Mouse (Mus musculus): Measurements from ENCODE around the gene Pafah2.

The Pafah2 gene

DNA sequence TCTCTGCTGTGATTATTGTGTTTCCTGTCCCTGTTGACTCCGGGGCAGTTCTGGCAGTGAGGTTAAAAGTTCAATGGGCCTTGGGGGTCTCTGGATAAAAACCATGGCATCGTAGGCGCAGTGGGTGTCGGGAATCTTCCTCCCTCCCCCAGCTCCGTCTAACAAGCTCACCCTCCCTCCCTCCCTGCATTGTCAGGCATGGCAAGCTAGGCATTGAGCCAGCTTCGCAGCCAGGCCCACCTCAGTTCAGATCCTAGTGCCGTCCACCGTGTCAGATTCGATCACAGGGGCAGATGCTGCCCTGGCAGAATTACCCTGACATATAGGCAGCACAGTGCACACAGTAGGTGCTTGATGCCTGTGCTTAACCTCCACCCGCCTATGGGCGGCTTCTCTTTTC lies 25.9 kb downstream of the Pafah2 start:
- no peak for DNase-seq (ENCODE audit: low read depth, low spot score)

DNA sequence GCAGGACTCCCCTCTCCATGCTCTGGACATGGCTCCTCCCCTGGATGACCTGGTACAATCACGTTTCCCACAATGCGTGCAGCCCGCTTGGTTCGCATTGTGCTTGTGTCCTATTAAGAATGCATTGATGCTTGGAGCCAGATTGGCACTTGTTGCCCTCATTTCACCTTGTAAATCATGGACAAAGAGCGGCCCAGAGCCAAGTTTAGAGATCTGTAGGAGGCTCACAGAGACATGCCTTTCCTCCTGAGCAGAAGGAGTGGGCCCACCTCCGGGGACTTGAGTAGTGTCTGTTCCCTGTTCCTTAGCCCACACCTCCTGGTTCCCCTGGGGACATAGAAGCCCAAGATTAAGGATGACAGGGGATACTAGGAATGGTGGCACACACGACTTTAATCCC lies 27.8 kb downstream of the Pafah2 start:
- no peak for DNase-seq (ENCODE audit: low read depth, low spot score)

DNA sequence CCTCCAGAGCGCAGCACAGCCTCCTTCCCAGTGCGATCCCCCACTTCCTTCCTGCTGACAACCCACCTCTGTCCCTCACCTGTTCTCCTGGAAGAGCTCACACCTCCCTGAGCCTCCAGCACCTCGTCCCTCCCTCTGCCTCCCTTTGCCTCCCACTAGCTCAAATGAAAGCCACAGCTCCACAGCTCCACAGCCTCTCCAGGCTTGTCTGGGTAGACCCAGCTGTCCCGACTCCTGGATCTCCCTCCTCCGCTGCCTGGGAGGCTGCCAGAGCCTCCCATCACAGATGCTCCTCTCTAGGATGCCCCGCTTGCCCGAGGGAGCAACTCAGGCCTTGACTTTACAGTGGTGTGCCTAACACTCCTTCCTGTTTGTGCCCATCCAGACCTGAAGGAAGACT lies 29.0 kb downstream of the Pafah2 start:
- DNase-seq (ENCODE audit: low read depth, low spot score) = no peak

DNA sequence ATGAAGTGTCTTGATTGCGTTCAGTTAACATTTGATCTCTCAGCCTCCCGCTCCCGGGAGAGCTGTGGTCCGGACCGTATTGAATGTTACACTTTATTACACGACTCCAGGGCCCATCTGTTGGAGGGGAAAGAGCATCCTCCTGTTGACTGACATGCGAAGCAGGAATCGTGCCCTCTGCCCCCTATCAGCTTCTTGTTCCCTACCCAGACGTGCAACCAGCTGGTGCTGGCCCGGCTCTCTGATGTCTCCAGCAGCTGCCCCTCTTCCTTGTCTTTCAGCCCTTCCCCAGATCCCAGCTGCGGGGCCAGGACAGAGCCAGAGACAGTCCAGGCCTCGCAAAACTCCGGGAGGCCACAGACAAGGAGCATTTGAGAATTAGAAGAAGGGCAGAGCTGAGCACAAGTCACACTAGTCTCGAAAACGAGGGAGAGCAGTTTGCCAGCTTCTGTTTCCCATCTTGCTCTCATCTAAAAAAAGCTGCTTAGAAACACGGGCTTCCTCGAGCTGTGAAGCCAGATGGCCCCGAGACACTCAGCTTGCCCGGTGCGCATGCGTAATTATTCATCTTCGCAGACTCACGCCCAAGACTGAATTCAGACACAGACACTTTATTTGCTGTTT lies 34.4 kb downstream of the Pafah2 start:
- peak; percentile 51 for DNase-seq (ENCODE audit: low read depth, low spot score)

DNA sequence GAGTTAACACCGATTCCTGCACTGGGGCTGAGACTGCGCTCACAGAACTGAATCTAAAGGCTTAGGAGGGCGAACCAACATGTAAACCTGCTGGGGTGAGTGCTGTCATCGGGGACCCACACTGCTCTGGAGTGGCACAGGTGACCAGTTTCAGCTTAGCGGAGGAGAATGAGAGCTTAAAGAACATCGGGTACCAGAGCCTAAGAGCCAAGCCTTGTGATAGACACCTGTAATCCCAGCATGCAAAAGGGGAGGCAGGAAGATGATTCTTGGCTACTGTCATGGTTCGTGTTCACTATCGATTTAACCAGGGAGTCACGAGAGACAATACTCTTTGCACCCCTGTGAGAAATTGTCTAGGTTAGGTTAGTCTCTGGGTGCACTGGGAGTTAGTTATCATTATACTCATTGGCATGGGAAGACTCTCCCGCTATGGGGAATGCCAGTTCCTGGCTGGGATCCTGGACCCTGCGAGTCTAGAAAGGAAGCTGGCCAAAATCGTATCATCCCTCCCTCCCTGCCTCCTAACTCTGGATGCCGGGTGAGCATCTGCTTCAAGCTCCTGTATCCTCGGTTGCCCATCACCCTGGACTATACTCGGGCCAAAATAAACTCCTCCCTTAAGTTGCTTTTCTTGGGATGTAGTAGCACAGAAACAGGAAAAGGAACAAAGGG lies 36.7 kb downstream of the Pafah2 start:
- DNase-seq (ENCODE audit: low read depth, low spot score) = no peak

DNA sequence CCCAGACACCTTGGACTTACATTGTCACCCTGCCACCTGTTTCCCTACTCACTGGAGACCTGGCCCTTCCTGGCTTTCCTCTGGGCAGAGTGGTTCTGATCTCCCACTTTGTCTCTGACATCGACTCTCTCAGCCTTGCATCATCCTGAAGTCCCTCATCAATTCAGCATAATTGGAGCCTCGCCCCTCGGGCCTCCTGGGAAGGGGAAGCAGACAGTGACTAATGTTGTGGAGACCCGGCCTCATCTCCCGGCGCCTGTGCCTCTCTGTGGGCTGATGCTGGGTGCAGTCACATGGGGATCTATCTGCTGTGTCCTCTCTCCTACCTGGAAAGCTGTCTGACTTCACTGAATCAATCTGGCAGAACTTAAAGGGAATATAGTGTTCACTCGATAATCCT lies 40.1 kb downstream of the Pafah2 start:
- no peak for DNase-seq (ENCODE audit: low read depth, low spot score)

DNA sequence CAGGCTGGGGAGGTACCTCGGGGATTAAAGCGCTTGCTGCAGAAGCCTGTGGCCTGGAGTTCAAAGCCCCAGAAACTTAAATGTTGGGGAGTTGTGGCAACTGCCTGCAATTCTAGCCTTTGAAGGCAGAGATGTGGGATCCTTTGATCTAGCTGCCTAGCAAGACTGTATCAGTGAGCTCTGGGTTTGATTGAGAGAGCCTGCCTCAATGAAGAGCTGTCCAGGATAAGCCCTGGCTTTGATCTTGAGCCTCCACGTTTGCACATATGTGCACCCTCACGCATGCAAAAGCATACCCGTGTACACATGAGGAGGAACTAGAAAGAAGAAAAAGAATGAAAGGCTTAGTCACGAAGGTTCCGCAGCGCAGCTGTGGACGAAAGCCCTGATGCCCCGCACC lies 40.5 kb downstream of the Pafah2 start:
- no peak for DNase-seq (ENCODE audit: low read depth, low spot score)

DNA sequence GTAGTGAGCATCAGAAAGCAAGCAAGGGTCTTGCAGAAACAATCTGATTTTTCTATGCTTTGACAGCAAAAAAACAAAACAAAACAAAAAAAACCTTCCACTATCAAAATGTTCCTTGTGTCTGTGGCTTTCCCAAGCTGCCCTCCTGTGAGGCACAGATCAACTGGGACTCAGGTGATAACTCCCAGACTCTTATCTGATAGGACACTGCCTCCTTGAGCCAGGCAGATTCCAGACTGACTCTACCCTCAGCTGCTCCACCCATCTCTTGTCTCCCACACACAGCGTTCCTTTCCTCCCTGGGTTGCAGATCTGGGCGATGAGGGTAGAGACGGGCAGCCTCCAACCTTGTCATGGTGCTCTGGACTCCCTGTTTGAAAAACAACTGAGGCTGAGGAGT lies 43.0 kb downstream of the Pafah2 start:
- no peak for DNase-seq (ENCODE audit: low read depth, low spot score)

DNA sequence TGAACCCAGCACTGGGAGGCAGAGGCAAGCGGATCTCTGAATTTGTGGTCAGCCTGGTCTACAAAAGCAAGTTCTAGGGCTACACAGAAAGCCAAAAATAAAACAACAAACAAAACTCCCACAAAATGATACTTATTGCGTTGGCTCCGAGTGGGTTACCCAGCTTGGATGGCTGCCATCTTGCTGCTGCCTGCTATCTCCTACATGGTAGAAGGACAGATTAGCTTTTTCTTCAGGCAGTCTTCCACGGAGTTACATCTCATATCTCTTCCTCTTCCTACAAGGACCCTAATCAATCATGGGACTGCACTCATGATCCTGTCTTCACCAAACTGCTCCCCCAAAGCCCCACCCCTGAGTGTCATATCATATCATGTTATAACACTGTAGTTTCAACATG lies 43.8 kb downstream of the Pafah2 start:
- no peak for DNase-seq (ENCODE audit: low read depth, low spot score)

DNA sequence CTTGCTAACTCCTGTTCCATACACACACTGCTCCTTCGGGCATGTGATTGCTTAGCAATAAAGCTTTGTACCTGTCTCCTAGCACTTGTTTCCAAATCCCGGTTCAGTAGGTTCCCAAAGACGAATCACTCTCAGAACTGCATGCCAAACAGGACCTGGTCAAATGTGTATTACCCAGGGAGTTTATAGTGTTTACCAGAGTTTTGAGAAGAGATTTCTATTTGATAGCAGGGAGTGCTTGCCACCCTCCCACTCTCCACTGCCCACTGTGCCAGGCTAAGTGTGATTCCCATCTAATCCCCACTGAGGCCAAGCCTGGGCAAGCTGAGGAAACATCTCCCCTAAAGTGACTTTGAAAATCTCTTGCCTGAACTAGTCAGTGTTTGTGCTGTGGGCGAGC lies 46.1 kb downstream of the Pafah2 start:
- no peak for DNase-seq (ENCODE audit: low read depth, low spot score)

DNA sequence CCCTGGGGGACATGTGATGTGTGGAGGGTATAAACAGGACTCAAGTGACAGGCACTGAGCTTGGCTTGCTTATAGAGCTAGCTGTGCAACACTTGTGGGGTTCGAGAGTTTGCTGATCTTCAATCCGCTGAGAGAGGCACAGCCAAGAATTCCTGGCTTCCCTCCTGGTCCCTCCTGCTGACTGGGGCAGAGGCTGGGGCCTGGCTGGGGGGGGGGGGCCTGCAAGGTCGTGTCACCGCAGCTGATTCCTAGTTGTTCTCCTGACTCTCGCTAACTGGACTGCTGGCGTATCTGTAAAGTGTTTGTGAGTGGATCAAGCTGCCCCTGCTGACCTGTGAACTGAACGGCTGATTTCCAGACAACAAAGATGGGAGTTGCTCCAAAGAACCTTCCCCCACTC lies 47.5 kb downstream of the Pafah2 start:
- no peak for DNase-seq (ENCODE audit: low read depth, low spot score)

DNA sequence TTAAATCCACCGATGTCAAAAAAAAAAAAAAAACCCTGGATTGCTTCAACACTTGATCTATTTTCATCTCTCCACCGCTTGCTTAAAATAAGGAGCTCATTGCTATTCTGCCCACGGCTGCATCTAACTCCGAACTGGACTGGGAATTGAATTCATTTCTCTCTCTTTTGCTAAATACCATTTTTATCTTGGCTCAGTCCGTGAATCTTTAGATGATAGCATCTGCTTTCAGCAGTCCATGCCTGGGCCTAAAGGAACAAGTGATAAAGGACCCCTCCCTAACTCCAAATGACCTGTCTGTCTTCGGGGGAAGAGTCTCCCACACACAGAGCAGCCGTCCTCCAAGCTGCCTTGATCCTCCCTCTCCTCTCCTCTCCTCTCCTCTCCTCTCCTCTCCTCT lies 48.8 kb downstream of the Pafah2 start:
- no peak for DNase-seq (ENCODE audit: low read depth, low spot score)

DNA sequence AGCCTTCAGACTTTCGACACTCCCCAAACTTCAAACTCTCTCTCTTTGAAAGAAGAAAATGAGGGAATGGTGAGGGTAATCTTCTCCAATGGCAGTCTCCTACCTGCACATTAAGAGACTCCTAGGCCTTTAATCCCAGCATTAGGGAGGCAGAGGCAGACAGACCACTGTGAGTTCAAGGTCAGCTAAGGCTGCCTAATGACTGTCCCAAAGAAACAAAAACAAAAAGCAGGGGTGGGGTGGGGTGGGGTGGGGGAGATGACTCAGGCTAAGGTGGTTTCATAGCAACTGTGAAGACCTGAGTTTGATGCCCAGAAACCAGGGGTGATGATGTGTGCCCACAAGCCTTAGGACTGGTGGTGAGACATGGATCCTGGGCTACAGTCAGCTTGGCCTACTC lies 49.4 kb downstream of the Pafah2 start:
- DNase-seq (ENCODE audit: low read depth, low spot score) = no peak

DNA sequence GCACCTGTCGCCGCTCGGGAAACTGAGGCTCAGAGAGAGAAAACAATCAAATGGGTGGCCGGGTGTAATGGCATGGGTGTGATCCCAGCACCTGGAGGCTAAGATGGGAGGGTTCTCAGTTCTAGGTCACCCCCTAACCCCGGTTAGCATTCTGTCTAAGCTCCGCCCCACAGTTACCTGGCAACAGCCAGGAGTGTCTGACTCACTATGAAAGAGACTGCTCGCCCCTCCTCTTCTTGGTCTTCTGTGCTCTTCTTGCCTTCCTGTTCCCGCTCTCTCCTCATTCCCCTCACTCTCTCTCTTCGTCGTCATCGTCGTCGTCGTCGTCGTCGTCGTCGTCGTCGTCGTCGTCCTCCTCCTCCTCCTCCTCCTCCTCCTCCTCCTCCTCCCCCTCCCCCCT lies 51.8 kb downstream of the Pafah2 start:
- DNase-seq (ENCODE audit: low read depth, low spot score) = no peak

DNA sequence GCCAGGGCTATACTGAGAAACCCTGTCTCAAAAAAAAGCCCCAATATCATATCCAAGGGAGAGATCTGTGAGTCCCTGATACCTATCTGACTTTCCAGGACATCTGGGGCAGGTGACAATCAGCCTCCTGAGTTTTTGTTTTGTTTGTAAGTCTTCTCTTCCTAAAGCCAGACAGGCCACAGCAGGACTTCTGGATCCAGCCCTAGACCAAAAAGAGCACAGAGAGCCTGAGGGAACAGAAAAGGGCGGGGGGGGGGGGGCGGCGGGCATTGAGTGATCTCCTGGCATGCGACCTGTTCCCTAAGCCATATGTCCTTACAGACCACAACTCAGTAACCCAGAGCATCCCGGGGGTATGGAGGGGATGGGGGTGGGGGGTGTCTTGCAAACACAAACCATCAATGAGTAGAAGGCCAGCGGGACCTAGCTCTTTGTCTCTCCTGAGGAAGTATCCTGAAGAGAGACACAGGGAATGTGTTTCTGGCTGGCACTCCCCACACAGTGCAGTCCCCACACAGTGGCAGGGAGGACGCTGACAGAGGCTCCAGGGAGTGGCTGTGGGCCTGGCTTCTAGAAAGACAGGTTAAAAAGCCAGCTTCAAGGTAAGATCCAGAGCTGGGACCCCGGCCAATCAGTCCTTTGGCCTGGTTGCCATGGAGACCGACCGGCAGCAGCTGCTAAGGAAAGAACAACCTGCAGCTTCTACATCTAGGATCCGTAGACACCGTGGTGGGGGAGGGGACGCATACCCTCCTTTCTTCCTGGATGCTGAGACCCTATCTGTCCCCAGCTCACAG lies 53.7 kb downstream of the Pafah2 start:
- no peak for DNase-seq (ENCODE audit: low read depth, low spot score)

DNA sequence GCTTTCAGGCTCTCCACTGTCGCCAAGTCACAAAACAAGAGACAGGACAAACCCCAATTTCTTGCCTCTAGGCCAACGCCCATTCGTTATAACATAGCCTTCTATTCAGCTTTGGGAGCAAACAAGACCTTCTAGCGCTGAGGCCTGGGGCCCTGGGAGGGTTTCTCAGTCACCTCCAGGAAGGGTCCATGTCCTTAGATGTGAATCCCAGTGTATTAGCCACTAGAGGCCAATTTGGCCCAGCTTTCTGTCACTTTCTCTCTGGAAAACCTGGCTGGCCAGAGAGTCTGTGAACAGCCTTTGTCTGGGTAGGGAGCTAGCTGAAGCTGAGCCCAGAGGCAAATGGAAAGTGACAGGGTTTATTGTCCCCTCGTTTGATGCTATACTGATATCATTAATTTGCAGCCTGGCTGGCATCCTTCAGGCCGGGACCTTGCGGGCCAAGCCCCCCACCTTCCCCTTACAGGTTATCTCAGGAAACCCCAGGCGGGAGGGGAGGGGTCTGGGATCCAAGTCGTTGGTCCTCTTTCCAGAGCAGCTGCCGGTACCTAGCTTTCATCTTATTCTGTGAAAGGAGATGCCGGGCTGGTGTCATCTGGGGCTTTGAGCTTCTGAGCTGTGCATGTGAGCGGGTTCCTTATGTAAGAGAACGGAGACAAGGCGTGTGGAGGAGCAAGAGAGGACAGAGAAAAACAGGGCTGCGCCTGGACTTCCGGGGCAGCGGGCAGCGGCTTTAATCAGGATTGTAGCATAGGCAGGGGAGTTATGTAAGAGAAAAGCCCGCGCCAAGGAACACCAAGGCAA lies 54.5 kb downstream of the Pafah2 start:
- no peak for DNase-seq (ENCODE audit: low read depth, low spot score)

DNA sequence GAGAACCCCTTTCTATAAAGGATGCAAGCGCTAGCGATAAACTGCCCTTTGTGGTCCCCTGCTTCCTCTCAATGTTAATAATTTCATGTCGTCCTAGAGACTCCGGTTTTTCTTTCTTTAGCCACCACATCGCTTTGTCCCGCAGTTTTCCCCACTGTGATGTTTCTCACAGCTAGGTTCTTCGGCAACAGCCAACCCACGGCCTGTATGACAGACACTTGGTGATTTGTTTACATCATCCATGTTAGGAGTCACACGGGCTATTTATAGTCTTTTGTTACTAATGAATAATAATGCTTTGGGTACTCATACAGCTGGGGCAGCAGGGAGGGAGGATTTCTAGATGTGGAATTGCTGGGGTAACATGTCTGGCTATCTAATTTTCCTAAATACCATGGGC lies 55.4 kb downstream of the Pafah2 start:
- no peak for DNase-seq (ENCODE audit: low read depth, low spot score)

DNA sequence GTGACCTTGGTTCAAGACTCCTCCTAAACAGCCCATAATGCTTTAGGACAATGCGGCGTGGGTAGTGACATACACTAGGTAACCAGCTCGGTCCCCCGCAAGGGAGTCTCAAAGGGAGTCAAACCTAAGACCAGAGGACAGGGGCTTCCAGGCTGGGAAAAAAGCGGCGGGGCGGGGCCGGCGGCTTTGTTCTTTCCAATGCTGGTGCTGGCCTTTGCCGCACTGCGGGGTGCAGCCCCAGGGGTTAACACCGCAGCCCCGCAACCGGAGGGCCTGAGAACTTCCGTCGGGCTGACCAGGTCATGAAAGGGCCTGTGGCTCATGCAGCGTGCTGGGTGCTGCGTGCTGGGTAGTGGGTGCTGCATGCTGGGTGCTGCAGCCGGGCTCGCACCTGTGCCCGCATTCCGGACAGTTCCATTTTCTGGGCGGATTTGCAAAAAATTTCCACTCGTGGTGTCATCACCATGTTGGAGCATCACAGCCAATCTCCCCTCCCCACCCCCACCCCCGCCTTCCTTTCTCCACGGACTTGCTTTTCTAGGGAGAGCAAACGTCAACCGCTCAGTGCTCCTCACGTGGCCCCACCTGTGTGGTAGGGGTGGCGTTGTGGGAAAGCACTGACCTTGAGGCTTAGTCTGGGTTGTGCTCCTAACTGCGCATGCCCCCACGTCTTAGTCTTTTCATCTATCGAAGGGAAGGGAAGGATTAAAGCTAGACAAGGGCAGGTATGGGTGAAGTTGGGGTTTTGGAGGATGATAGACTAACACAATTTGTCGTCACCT lies 57.7 kb downstream of the Pafah2 start:
- no peak for DNase-seq (ENCODE audit: low read depth, low spot score)

DNA sequence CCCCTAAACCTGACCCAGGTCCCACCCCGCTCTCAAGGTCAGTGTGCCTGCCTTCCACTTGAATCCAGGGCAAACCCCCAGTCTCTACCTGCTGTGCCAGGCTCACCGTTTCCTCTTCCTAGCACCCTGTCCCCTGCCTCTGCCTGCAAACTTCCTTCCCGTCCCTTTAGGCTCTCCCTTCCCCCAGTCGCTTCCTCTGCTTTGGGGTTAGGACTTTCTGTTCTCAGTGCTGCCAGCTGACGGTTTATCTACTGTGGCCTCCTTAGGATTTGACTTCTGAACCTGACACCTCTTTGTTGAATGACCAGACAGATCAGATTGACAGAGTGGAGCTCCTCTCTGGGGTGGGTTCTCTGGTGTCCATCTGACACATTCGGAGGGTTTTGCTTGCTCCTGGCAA lies 59.2 kb downstream of the Pafah2 start:
- no peak for DNase-seq (ENCODE audit: low read depth, low spot score)

DNA sequence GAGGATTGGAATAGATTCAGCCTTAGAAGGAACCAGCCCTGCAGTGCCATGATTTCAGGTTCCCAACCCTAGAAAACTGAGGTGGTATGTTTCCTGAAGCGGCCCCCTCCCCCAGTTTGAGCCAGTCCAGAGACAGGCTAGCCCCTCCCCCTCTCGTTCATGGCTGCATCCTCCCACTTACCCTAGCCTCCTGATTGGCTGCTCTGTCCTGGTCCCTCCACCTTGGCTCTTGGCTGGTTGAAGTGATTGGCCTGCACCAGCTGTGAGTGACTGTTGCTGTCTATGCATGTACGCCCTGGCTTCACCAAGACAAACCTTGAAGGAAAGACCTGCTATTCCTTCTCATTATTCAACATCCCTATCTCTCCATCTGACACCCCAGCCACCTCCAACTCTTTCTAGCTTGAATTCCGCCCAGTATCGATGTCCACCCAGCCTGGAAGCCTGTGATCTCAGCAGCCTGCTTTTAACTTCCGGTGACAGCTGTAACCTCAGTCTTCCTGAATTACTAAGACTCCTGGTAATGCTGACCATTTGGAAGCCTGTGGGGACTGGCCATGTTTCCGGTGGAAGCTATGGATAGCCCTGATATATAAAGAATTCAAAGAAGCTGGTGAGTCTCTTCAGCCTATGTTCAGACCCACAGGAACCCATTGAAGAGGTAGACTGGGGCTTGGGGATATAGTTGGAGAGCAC lies 61.2 kb downstream of the Pafah2 start:
- no peak for DNase-seq (ENCODE audit: low read depth, low spot score)

DNA sequence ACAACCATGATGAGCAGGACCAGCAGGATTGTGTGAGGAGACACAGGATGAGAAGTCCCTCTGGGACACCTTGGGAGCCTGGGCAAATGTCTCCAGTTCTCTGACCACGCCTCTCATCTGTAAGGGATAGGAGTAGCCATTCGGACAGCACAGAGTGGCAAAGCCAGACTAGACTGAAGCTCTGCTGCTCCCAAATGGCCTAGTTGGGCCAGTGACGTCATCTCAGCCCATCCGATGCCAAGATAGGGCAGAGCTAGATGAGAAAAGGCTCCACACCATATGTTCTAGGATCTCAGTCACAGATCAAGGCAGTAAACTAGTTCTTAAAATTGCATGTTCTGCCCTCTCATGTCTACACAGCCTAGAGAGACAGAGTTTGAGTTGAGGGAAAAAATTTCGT lies 62.7 kb downstream of the Pafah2 start:
- no peak for DNase-seq (ENCODE audit: low read depth, low spot score)

All from embryo, embryonic 11.5 days (tissue).